Mouse (Mus musculus): ENCODE measurements around the gene Traf3. TPM values are rescaled to one million over a fixed set of nuclear protein-coding genes. Genes with fewer than 3 reads are reported as not detected.

Traf3 gene
- polyA plus RNA-seq, 1 experiment from 2014 or later = 14.0 TPM

- no peaks in the 10 kb centered on the region for H3K9me3 ChIP-seq (ENCODE audit: control insufficient read depth, low read length)
- no peak overlapping the region for H3K4me2 ChIP-seq
- H3K36me3 ChIP-seq (ENCODE audit: control insufficient read depth, insufficient read depth, low read length) = peaks cover 19% of the 10 kb centered on the region; the same call in 1 of the 2 replicates
- no peaks in the 10 kb centered on the region for H3K27me3 ChIP-seq (ENCODE audit: control insufficient read depth, insufficient read depth, low read length)
- ATAC-seq (ENCODE audit: low FRiP score) (no peak), DNase-seq (ENCODE audit: low spot score, missing footprints) (no peak)
- H3K4me1 ChIP-seq (ENCODE audit: control insufficient read depth, insufficient read depth, low read length) = no peaks in the 10 kb centered on the region
- H3K4me3 ChIP-seq (ENCODE audit: low read depth, low read length) = no peak overlapping the region
- H3K9ac ChIP-seq (ENCODE audit: low read length) = no peak overlapping the region
- 95% methylated on average over 27 of the region's 27 CpGs for WGBS
- no peak overlapping the region for H3K27ac ChIP-seq (ENCODE audit: low read depth, low read length)
Measured at GRCm38 (mm10) chr12:111301322-111302017, 135.3 kb downstream of the Traf3 start.

DNA sequence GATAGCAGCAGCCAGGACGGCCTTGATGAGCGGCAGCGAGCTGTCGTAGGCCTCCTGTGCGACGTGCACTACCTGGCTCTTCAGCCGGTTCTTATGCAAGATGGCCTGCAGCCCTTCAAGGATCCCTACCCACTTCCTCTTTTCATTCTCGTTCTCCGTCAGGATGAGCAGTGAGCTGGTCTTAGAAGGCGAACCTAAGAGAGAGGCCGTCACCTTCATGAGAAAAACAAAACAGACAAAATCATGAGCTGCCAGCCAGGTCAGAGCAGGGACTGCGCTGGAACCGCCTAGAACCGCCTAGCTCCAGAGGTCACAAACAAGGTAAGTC lies 135.8 kb downstream of the Traf3 start:
- no peak overlapping the region for H3K9ac ChIP-seq (ENCODE audit: low read length)
- no peaks in the 10 kb centered on the region for H3K27me3 ChIP-seq (ENCODE audit: control insufficient read depth, insufficient read depth, low read length)
- H3K36me3 ChIP-seq (ENCODE audit: control insufficient read depth, insufficient read depth, low read length) = peaks cover 24% of the 10 kb centered on the region; the same call in 1 of the 2 replicates
- WGBS = 94% methylated on average over 14 of the region's 14 CpGs
- ATAC-seq (ENCODE audit: low FRiP score) (no peak), DNase-seq (ENCODE audit: low spot score, missing footprints) (no peak)
- H3K9me3 ChIP-seq (ENCODE audit: control insufficient read depth, low read length) = no peaks in the 10 kb centered on the region
- no peaks in the 10 kb centered on the region for H3K4me1 ChIP-seq (ENCODE audit: control insufficient read depth, insufficient read depth, low read length)
- no peak overlapping the region for H3K4me2 ChIP-seq
- H3K27ac ChIP-seq (ENCODE audit: low read depth, low read length) = no peak overlapping the region
- H3K4me3 ChIP-seq (ENCODE audit: low read depth, low read length) = no peak overlapping the region

DNA sequence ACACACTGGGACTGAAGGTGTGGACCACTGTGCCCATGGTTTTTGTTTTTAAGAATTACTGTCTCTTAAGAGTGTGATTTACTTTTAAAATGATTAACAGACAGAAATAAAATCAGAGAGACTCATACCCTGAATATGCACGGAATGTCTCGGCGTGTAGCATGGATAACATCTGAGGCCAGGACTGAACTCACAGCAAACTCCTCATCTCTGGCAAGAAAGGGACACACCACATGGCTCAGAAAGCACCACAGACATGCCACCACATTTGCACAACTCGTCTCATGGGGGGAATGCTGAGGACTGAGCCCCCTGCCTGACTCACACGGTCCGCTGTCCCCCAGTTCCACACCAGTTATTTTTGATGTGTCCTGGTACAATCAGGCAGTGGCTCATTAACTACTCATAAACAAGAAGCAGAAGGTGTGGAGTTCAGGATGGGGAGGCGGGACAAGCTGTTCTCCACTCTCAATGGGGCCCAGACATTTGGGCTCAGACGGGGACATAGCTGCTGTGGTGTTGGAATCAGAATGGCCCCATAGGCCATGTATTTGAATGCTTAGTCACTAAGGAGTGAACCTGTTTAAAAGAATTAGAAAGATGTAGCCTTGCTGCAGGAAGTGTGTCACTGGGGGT lies 137.7 kb downstream of the Traf3 start:
- no peak overlapping the region for H3K4me3 ChIP-seq (ENCODE audit: low read depth, low read length)
- 94% methylated on average over 8 of the region's 8 CpGs for WGBS
- H3K4me2 ChIP-seq = no peak overlapping the region
- no peaks in the 10 kb centered on the region for H3K27me3 ChIP-seq (ENCODE audit: control insufficient read depth, insufficient read depth, low read length)
- H3K36me3 ChIP-seq (ENCODE audit: control insufficient read depth, insufficient read depth, low read length) = peaks cover 20% of the 10 kb centered on the region; the same call in 1 of the 2 replicates
- H3K4me1 ChIP-seq (ENCODE audit: control insufficient read depth, insufficient read depth, low read length) = no peaks in the 10 kb centered on the region
- H3K9ac ChIP-seq (ENCODE audit: low read length) = no peak overlapping the region
- H3K27ac ChIP-seq (ENCODE audit: low read depth, low read length) = no peak overlapping the region
- no peak for DNase-seq (ENCODE audit: low spot score, missing footprints)
- no peak for ATAC-seq (ENCODE audit: low FRiP score)
- no peaks in the 10 kb centered on the region for H3K9me3 ChIP-seq (ENCODE audit: control insufficient read depth, low read length)

DNA sequence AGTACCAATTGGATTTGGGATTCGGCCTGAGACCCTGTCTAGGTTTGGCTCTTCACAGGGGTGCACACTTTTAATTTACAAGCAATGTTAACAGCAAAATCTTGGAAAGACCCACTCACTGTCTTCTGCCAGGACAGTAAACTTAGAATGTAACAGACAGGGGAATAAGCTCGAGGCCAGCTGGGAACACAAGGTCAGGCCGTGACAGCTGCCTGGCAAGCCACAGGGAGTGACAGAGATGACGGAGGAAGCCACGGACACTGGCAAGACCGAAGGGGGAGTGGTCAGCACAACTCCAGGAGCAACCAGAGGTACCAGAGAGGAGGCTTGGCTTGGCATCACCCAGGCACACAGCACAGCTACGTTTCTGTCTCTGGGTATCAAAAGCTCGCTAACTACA lies 140.7 kb downstream of the Traf3 start:
- DNase-seq (ENCODE audit: low spot score, missing footprints) = no peak
- Histone ChIP-seq H3K4me3 (ENCODE audit: low read depth, low read length) (no peak overlapping the region), H3K27ac (ENCODE audit: low read depth, low read length) (no peak overlapping the region), H3K4me1 (ENCODE audit: control insufficient read depth, insufficient read depth, low read length) (no peaks in the 10 kb centered on the region), H3K9me3 (ENCODE audit: control insufficient read depth, low read length) (no peaks in the 10 kb centered on the region), H3K9ac (ENCODE audit: low read length) (no peak overlapping the region), H3K27me3 (ENCODE audit: control insufficient read depth, insufficient read depth, low read length) (no peaks in the 10 kb centered on the region), H3K4me2 (no peak overlapping the region), H3K36me3 (ENCODE audit: control insufficient read depth, insufficient read depth, low read length) (peaks cover 22% of the 10 kb centered on the region)
- ATAC-seq (ENCODE audit: low FRiP score) = no peak
- WGBS = 90% methylated on average over 8 of the region's 8 CpGs

DNA sequence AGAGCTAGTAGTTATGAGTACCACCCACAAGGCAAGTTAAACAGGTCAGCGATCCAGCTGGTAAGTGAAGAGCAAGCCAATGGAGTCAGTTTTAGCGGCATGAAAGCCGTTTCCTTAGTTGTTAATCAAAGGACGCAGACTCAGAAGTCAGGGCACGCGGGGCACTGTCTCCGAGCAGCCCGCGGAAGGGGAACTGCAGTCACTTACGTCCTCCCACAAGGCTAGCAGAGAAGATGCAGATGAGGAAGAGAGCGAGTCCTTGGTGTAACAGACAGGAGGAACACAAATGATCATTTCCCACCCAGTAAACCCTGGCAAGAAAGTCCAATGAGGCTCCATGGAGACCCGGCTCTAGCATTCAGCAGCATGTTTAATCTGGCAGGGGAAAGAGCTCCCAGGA lies 143.1 kb downstream of the Traf3 start:
- Histone ChIP-seq H3K4me3 (ENCODE audit: low read depth, low read length) (no peak overlapping the region), H3K4me2 (no peak overlapping the region), H3K27me3 (ENCODE audit: control insufficient read depth, insufficient read depth, low read length) (no peaks in the 10 kb centered on the region), H3K4me1 (ENCODE audit: control insufficient read depth, insufficient read depth, low read length) (no peaks in the 10 kb centered on the region), H3K9ac (ENCODE audit: low read length) (no peak overlapping the region), H3K27ac (ENCODE audit: low read depth, low read length) (no peak overlapping the region), H3K36me3 (ENCODE audit: control insufficient read depth, insufficient read depth, low read length) (peaks cover 31% of the 10 kb centered on the region), H3K9me3 (ENCODE audit: control insufficient read depth, low read length) (no peaks in the 10 kb centered on the region)
- DNase-seq (ENCODE audit: low spot score, missing footprints) = no peak
- no peak for ATAC-seq (ENCODE audit: low FRiP score)
- 87% methylated on average over 12 of the region's 12 CpGs for WGBS

DNA sequence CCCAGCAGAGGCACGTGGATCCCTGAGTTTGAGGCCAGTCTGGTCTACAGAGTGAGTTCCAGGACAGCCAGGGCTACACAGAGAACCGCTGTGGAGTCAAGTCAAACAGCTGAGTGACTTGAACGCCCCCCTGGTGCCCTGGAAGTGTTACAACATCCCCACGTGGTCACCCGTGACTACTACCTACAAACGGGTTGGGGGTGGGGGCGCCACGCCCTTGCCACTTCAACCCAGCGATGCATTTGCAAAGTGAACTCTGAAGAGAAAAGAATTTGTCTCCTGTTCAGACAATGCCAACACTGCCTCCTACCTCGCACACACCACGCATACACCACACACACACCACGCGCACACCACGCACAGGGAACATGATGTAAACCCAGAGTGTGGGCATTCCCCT lies 143.8 kb downstream of the Traf3 start:
- DNase-seq (ENCODE audit: low spot score, missing footprints) (no peak), ATAC-seq (ENCODE audit: low FRiP score) (no peak)
- Histone ChIP-seq H3K27ac (ENCODE audit: low read depth, low read length) (no peak overlapping the region), H3K4me1 (ENCODE audit: control insufficient read depth, insufficient read depth, low read length) (no peaks in the 10 kb centered on the region), H3K36me3 (ENCODE audit: control insufficient read depth, insufficient read depth, low read length) (peaks cover 29% of the 10 kb centered on the region), H3K9ac (ENCODE audit: low read length) (no peak overlapping the region), H3K27me3 (ENCODE audit: control insufficient read depth, insufficient read depth, low read length) (no peaks in the 10 kb centered on the region), H3K4me2 (no peak overlapping the region), H3K9me3 (ENCODE audit: control insufficient read depth, low read length) (no peaks in the 10 kb centered on the region), H3K4me3 (ENCODE audit: low read depth, low read length) (no peak overlapping the region)
- WGBS = 88% methylated on average over 14 of the region's 14 CpGs

DNA sequence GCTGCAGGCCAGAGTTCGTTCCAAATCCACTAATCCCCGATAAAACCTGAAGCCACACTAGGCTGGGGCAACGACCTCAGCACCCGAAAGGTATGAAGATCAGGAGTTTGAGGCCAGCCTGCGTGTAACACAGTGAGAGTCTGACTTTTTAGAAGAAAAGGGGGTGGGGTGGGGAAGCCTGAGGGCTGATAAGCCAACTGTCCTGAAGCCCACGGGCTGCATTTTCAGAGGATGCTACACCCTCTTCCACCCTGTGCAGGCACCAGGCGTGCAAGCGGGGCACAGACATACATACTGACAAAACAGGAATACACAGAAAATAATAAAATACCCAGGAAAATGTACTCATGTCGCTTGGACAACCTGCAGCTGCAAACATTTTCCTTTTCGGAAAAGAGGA lies 145.6 kb downstream of the Traf3 start:
- Histone ChIP-seq H3K36me3 (ENCODE audit: control insufficient read depth, insufficient read depth, low read length) (peaks cover 37% of the 10 kb centered on the region), H3K27ac (ENCODE audit: low read depth, low read length) (no peak overlapping the region), H3K4me1 (ENCODE audit: control insufficient read depth, insufficient read depth, low read length) (no peaks in the 10 kb centered on the region), H3K27me3 (ENCODE audit: control insufficient read depth, insufficient read depth, low read length) (no peaks in the 10 kb centered on the region), H3K4me3 (ENCODE audit: low read depth, low read length) (no peak overlapping the region), H3K9me3 (ENCODE audit: control insufficient read depth, low read length) (no peaks in the 10 kb centered on the region), H3K9ac (ENCODE audit: low read length) (no peak overlapping the region), H3K4me2 (no peak overlapping the region)
- ATAC-seq (ENCODE audit: low FRiP score) (no peak), DNase-seq (ENCODE audit: low spot score, missing footprints) (no peak)
- WGBS = 94% methylated on average over 10 of the region's 10 CpGs

- Histone ChIP-seq H3K27ac (ENCODE audit: low read depth, low read length) (no peak overlapping the region), H3K9ac (ENCODE audit: low read length) (no peak overlapping the region), H3K4me2 (no peak overlapping the region), H3K36me3 (ENCODE audit: control insufficient read depth, insufficient read depth, low read length) (peaks cover 45% of the 10 kb centered on the region), H3K4me3 (ENCODE audit: low read depth, low read length) (no peak overlapping the region), H3K4me1 (ENCODE audit: control insufficient read depth, insufficient read depth, low read length) (no peaks in the 10 kb centered on the region), H3K9me3 (ENCODE audit: control insufficient read depth, low read length) (no peaks in the 10 kb centered on the region), H3K27me3 (ENCODE audit: control insufficient read depth, insufficient read depth, low read length) (no peaks in the 10 kb centered on the region)
- DNase-seq (ENCODE audit: low spot score, missing footprints) = no peak
- 95% methylated on average over 7 of the region's 7 CpGs for WGBS
- no peak for ATAC-seq (ENCODE audit: low FRiP score)
Measured at GRCm38 (mm10) chr12:111314273-111314672, 148.1 kb downstream of the Traf3 start.
